ENCODE assay signal across 32 mouse cellular contexts in the genomic region with DNA sequence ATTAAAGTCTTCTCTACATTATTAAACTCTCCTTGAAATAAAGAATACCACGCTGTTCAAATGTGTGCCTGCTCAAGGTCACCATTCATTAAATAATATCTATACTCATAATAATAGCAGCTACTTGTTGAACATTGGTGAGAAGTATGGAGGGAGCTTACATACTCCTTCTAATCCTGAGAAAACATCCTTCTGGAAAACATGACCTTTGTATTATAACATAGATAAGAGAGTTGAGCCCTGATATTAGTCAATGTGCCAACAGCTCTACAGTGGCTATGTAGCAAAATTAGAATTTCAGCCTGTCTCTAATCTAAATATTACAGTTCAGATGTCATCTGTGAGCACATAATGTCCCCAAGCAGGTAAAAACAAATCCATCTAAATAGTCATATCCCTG.
"Had no signal": no experiment of that assay in that cellular context is flagged by ENCODE, and none has a peak within 500 bp of the region (broad histone marks: within the 10 kb centered on the region; RNA-seq: fewer than 3 reads in every experiment).

No protein-coding gene starts in this region.

- H3K4me2 ChIP-seq: heart, embryonic 11.5 days; heart, embryonic 12.5 days; heart, embryonic 13.5 days; heart, embryonic 15.5 days; hindbrain, embryonic 12.5 days; hindbrain, embryonic 13.5 days; hindbrain, embryonic 14.5 days; hindbrain, embryonic 15.5 days; kidney, embryonic 15.5 days had no signal

- H3K4me1 ChIP-seq: heart, embryonic 10.5 days; heart, embryonic 12.5 days; heart, embryonic 13.5 days; heart, embryonic 15.5 days; hindbrain, embryonic 10.5 days; hindbrain, embryonic 12.5 days; hindbrain, embryonic 13.5 days; hindbrain, embryonic 15.5 days; kidney, embryonic 15.5 days had no signal

- ATAC-seq: hindbrain, postnatal 0 days; inflammation-experienced regulatory T-cells, adult 6 months had no signal

- H3K27me3 ChIP-seq: heart, embryonic 12.5 days; heart, embryonic 13.5 days; heart, embryonic 15.5 days; hindbrain, embryonic 12.5 days; hindbrain, embryonic 13.5 days; hindbrain, embryonic 15.5 days; kidney, embryonic 15.5 days had no signal

- H3K4me3 ChIP-seq: heart, embryonic 10.5 days; heart, embryonic 12.5 days; heart, embryonic 13.5 days; heart, embryonic 15.5 days; hindbrain, embryonic 10.5 days; hindbrain, embryonic 12.5 days; hindbrain, embryonic 13.5 days; hindbrain, embryonic 15.5 days; kidney, embryonic 15.5 days; layer of hippocampus, adult 2 months; left cerebral cortex, adult 2 months had no signal

- H3K9ac ChIP-seq: heart, embryonic 12.5 days; heart, embryonic 13.5 days; heart, embryonic 15.5 days; hindbrain, embryonic 12.5 days; hindbrain, embryonic 13.5 days; hindbrain, embryonic 14.5 days; hindbrain, embryonic 15.5 days; kidney, embryonic 15.5 days had no signal

- H3K27ac ChIP-seq: heart, embryonic 10.5 days; heart, embryonic 13.5 days; heart, embryonic 15.5 days; hindbrain, embryonic 10.5 days; hindbrain, embryonic 12.5 days; hindbrain, embryonic 13.5 days; hindbrain, embryonic 14.5 days; hindbrain, embryonic 15.5 days; hindbrain, postnatal 0 days; kidney, embryonic 15.5 days; kidney, postnatal 0 days; layer of hippocampus, adult 2 months; left cerebral cortex, adult 2 months had no signal

- H3K9me3 ChIP-seq: heart, embryonic 10.5 days; heart, embryonic 12.5 days; heart, embryonic 13.5 days; heart, embryonic 15.5 days; hindbrain, embryonic 10.5 days; hindbrain, embryonic 12.5 days; hindbrain, embryonic 13.5 days; hindbrain, embryonic 15.5 days; kidney, embryonic 15.5 days had no signal

- H3K36me3 ChIP-seq: heart, embryonic 10.5 days; heart, embryonic 12.5 days; heart, embryonic 13.5 days; heart, embryonic 15.5 days; hindbrain, embryonic 10.5 days; hindbrain, embryonic 12.5 days; hindbrain, embryonic 13.5 days; hindbrain, embryonic 15.5 days; kidney, embryonic 15.5 days had no signal

- DNase-seq: heart, postnatal 10 days; heart, postnatal 14 days; heart, postnatal 36 days; heart, postnatal 4 days; kidney, adult 11 months; kidney, adult 18-20 months; kidney, adult 2 months; kidney, adult 8-10 months; kidney, adult 9 months; kidney, postnatal 10 days; kidney, postnatal 14 days; kidney, postnatal 25 days; kidney, postnatal 36 days; kidney, postnatal 4 days; layer of hippocampus, adult 9-11 months; layer of hippocampus, postnatal 36 days had no signal
